Mouse (Mus musculus) thymus, postnatal 14 days (tissue): ENCODE data around the gene Slc17a1.

Source experiments
- DNase-seq: peaks from one replicate; pipeline ENCODE4 v3.0.0; 2021

The Slc17a1 gene

DNA sequence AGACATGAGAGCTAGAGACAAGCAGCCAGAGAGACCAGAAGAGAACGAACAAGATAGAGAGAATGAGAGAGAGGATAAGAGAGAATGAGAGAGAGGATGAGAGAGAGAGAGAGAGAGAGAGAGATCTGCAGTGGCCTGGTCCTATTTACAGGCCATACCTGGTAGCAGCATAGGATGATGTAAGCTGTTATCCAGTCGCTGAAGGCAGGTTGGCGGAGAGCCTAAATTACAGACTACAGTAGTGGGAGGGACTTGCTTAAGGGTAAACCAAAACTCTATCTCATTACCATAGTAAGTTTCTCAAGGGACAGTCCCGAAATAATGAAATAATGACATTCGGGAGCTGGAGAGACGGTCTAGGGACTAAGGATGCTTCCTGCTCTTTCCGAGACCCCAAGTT, at the start of gene Slc17a1:
Gene Slc17a1, plus strand, starts transcription at position 346 of the 400 bp plus-strand sequence.
- no peak for DNase-seq

DNA sequence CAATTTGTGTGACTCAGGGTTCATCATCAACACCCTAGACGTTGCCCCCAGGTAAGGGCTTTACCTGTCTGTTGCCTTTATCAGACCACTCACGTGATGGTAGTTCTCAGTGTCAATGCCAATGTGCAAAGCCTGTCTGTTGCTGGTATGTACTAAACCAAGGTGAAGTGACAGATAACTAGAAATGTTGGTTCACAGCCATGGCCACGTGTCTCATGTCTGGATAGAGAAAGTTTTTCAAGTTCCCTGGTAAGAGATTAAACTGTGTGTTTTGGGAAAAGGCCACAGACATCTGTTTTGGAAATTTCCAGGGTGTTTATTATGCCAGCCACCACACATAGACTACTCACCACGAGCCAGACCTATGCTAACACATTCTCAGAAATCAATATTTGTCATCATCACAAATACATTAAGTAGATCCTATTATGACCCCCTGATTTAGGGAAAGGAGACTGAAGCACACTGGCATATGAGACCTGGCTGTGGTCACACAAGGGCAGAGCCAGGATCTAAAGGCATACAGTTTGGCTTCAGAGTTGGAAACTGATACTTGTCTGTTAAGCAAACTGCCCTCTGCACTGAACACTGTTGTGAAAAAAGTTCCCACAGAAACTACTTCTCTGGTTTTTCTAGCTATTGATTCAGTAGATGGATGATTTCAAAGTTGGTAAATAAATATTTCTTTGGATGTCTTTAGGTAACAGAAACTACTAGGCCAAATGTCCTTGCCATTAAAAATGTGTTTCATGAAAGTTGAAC, 47.2 kb upstream of the Slc17a1 start:
- no peak for DNase-seq

DNA sequence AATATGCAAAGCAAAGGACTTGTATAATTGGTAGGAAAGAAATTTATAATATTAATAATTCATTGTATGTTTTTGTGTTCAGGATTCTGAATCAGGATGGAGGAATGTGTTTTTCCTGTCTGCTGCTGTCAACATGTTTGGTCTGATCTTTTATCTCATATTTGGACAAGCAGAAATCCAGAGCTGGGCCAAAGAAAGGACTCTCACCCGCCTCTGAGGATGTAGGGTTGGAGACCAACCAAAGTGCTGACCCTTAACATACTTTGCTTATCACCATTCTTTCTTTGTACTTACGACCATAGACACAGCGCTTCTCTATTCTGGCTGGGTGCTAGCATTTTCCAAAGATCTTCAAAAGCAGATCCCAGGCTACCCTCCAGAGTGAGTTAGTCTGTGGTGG, 45.3 kb upstream of the Slc17a1 start:
- no peak for DNase-seq

DNA sequence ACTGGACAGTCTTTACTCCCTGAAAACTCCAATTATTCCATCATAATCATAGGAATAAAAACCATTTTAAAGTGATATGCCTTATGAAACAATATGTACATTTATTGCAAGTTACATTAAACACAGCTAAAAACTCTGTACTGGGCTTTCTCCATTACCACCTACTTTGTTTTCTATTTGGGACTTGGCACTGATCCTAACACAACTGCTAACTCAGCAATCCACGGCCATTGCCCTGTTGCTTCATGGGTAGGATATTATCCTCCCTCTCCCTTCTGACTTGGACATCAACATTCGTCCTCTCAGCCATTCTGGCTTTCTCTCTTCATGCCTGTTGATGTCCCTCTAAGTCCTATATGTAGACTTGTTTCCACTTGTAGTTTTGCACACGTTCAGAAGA, 40.9 kb upstream of the Slc17a1 start:
- no peak for DNase-seq

DNA sequence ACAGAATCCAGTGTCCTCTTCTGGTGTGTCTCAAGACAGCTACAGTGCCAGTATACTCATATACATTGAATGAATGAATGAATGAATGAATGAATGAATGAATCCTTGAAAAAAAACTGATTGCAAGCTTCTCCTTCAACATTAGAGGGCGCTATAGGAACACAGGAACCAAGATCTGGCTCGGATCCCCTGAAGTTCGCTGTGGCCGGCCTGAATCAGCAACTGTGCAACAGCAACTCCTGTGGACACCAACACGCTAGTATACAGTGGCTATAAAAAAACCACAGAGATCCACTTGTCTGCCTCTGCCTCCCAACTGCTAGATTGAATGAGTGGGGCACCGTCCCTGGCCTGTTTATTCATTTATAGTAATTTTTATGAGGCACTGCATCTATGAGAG, 34.5 kb upstream of the Slc17a1 start:
- DNase-seq = peak; percentile 5

DNA sequence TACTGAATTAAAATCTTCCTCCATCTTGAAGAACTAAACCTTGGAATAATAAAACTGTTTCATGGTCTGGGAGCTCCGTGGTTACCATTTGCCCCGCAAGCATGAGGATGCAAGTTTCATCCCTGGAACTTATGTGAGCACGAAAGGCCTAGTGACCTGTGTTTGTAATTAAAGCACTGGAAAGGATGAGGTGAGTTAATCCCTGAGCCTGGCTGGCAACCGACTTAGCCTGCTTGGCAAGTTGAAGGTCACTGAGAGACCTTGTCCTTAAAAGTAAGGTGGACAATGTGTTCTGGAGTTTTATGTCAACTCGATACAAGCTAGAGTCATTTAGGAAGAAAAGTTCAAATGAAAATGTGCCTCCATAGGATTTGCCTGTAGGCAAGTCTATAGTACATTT, 32.7 kb upstream of the Slc17a1 start:
- DNase-seq = no peak

DNA sequence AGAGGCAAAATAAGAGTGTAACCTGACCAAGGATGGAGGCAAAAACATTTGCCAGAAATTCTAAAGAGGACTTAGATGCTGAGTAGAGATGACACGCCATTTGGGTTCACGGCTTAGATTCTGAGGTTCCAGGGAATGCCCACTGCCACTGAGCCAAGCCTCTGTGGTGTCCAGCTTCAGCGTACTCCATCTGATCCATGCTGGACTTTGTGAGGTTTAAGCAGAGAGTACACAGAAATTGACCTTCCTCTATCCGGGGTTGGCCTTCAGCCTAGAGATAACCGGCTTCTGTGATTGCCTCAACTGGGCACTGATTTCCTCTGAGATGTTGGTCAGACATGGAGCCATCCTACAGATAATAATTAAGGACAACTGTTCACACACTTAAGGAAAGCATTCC, 30.9 kb upstream of the Slc17a1 start:
- no peak for DNase-seq

DNA sequence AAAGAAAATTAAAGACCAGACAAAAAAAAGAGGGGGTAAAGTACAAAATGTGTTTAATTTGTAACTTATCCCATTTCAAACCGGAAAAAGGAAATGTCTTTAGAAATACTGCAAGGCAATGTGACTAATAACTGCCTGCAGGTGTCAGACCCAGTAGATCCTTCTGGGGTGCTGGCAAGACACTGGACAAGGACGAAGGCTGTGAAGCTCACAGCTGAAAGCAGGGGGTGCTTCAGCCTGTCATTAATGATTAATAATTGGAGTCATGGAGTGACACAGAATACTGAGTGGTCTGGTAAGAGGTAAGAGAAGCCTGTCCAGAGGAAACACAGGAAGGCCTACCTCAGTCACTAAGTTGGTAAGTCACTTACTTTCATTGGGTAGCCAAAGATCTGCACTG, 28.2 kb upstream of the Slc17a1 start, which contains the start of gene Slc17a3:
Gene Slc17a3, plus strand, starts transcription at position 127 of the 400 bp plus-strand sequence.
- no peak for DNase-seq

DNA sequence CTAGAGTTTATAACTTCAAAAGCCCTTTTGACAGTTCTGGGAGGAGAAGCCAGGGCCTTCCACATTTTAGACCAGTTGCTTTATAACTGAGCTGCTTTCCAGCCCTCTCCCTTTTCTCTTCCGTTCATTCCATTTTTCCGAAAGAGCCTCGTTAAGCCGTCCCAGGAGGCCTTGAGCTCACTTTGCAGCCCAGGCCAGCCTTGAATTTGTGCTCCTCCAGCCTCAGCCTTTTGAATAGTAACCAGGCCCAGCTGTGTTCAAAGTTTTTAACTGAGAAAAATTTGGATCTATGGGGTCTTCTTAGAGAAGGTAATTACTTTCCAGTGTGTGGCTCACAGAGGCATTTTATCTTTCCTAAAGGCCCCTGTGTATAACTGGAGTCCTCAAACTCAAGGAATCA, 21.7 kb upstream of the Slc17a1 start:
- no peak for DNase-seq

DNA sequence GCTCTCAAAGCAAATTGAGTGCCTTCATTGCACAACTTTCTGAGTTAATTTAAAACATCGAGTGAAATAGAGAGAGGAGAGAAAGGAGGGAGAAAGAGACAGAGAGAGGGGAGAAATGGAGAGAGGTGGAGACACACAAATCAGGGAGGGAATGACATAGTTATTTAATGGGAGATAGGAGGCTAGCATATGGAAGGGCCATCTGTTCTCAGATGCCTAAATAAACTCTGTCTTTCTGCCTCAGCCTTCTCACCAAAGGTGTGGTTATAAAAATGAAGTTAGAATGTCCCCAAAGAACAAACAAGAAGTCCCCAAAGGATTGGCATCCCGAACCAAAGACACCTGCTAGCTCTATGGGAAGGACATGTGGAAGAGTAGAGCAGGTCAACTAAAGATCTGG, 18.3 kb upstream of the Slc17a1 start:
- no peak for DNase-seq

DNA sequence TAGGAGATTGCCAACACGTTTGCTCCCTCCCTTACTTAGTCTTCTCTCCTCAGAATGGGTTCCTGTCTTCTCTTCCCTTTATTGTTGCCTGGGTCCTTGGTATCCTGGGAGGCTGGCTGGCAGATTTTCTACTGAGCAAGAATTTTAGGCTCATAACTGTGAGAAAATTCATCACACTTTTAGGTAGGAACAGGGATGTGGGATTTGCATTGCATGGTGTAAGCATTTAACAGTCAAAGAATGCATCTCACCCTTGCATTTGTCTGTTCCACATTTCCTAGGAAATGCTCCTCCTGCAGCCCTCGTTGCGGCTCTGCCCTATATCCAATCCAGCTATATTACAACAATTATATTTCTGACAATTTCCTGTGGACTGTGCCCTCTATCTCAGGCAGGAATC, 11.1 kb upstream of the Slc17a1 start:
- DNase-seq = no peak

DNA sequence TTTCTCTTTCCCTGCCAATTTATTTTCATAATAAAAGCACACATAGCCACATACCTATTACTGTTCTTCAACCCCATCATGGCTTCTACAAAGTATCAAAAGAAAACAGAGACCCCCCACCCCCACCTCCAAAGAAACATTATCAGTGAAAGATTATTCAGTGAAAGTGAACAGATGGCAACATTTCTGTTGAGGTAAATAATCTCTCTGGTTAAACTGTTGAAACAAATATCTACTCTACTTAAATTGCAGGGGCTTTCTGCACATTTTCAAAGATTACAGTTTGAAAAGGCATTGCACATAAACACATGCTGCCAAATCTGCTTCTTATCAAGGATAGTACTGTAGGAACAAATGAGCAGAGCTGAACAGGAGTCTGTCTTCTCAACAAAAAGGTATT, 5.7 kb upstream of the Slc17a1 start:
- DNase-seq = no peak

DNA sequence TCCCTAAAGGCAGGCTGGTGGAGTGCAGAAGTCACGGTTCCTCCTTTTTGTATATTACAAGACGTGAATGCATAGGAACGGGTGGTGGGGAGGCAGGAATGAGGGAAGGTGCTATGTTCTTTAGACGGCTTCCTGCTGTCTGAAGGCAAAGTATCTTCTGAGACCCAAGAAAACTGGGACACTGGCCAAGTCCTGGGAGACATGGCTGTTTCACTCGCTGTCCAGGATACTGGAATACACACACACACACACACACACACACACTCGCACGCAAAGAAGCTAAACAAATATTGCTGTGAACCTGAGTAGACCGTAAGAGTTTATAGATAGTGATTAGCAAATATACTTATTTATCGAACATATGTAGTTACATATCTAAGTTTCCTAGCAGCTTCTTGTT, 2.8 kb upstream of the Slc17a1 start:
- no peak for DNase-seq

DNA sequence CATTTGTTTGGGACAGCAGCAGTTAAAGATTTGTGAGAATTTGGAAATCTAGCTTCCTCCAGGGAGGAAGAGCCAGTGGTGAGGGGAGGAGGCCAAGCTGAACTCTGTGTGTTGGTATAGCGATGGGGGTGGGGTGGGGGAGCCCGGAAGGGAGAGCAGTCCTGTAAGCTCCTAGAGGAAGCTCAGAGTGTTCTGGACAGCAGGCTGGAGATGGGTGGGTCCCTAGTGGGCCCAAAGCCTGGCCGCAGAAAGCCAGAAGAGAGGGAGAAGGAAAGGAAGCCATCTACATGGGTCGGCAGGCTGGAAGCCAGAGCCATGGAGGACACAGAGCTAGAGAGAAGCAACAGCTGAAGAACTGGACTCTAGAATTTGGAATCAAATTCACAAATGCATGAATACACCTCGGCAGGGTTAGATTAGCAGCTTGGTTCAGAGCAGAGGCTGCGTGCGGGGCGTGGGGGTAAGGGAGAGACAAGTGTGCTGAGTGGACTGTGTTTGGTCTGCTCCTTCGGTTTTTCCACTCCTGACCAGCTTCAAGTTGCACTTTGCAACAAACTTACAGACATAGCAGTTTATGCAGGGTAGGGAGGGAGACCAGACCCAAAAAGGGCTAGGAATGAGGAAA, 1.4 kb upstream of the Slc17a1 start:
- no peak for DNase-seq

DNA sequence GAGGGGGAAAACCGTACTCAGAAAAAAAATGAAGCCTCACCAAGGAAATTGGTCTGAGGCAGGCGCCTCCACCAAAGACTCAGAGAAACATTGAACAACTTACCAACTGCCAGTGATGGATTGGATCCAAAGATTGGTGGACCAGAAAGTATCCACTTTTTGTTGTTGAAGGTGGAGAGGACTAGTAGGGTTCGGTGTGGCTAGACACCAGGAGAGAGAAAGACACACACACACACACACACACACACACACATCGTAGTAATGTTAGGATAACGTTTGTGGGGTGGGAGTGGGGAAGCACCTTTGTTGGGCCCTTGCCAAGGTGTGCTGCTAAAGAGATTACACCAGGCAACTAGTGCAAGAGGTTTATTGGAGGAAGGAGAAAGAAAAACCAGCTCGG, 550 bp upstream of the Slc17a1 start:
- DNase-seq = no peak

DNA sequence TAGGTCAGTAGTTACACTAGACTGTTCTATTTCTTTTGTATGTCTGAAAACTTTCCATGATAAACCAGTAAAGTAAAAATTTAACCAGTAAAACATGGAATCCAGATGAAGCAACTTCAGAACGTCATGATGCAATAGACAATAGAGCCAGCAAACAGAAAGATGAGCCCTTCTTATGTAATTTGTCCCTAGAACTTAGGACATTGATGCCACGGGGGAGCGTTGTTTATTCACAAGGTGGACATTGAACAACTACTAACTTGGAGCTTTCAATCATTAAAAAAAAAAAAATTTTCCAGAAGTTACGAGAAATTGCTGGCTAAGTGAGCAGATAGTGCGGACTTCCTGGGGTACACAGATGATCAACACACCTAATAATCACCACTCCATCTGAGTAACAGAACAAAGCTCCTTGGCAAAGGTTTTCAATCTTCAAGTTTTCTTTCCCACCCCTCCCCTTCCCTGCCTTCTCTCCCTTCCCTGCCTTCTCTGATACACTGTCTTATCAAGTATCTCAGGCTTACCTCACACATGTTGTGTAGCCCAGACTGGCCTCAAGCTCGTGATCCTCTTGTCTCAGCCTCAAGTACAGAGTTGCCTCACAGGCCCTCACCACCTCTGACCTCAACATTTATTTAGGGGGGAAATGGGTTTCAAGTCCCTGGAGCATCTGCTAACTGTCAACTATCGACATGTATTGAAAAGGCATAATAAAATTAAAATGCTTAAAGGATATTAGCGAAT, 1.4 kb downstream of the Slc17a1 start:
- DNase-seq = no peak

DNA sequence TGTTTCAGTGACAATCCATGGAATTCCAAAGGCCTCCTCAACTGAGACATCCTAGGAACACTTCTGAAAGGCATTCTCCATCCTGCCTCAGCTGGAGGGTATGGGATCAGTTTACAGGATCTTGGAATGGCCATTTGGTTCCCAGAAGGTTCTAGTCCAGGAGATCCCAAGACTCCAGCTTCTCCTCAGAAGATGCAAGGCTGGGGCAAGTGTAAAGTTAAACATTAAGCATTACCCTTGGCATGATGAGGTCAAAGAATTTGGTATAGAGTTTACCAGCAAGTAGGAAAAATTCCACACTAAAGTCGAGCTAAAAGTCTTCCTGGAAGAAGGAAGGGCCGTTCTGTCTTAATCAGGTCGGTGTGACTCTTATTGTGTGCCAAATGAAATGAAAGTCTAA, 2.4 kb downstream of the Slc17a1 start:
- DNase-seq = no peak

DNA sequence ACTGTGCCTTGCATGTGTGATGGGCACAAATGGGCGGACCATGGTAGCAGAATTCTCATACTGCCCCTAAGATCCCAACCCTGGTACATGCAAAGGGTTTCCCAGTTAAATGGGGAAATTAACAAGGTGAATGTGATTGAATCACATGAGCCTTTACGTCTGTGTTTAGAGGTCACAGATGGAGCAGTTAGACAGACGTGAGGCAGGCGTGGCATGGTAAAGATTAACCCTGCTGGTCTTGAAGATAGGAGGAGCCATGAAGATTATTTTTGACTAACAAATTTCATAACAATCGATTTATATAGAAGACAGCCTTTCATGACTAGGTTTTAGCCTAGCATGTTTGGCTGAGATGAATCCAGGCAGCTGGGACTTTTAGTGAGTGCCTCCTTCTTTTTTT, 5.6 kb downstream of the Slc17a1 start:
- no peak for DNase-seq

DNA sequence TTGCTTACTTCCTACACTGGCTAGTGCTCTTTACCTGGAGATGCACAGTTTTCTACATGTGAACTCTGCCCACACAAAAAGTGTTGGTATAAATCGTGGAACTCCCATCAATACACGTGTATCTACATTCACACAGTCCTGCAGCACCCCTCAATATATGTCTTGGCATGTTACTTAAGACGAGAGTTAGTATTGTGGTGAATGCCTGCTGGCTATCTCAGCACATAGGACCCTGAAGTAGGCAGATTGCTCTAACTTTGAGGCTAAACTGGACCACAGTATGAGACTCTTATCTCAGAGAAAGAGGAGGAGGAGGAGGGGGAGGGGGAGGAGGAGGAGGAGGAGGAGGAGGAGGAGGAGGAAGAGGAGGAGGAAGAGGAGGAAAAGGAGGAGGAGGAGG, 11.6 kb downstream of the Slc17a1 start:
- no peak for DNase-seq

DNA sequence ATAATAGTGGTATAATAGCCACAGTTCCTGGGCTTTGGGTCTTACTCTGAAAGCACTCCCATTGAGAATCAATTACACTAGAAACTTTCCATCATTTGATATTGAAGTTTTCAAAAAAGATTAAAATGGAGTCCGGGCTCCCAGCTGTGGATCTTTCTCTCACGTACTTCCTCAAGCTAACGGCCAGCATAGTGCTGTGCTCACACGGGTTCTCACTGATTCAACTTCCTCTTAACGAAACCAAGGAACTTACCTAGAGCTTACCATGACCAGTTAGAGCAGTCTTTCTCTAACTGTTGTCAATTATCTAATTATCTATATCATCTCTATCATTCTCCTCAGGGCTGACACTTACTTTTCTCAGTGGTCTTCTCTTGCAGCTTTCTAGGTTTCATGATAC, 12.1 kb downstream of the Slc17a1 start:
- DNase-seq = no peak

DNA sequence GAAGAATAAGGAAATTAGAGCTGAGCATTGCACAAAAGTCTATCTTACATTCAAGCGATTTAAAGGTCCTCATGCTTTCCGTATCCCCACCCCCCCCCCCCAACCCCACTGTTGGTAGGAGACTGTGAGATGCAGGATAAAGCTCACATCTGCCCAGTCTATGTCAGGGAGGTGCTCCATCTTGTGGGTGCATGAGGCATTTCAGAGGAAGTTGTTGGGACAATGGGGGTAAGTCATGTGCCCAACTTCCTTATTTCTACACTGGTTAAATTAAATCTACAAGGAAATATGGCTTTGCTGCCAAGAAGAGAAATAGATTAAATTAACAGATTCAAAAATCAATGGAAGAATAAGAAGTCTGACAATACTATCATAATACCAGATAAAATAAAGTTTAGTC, 18.0 kb downstream of the Slc17a1 start:
- peak; percentile 41 for DNase-seq

DNA sequence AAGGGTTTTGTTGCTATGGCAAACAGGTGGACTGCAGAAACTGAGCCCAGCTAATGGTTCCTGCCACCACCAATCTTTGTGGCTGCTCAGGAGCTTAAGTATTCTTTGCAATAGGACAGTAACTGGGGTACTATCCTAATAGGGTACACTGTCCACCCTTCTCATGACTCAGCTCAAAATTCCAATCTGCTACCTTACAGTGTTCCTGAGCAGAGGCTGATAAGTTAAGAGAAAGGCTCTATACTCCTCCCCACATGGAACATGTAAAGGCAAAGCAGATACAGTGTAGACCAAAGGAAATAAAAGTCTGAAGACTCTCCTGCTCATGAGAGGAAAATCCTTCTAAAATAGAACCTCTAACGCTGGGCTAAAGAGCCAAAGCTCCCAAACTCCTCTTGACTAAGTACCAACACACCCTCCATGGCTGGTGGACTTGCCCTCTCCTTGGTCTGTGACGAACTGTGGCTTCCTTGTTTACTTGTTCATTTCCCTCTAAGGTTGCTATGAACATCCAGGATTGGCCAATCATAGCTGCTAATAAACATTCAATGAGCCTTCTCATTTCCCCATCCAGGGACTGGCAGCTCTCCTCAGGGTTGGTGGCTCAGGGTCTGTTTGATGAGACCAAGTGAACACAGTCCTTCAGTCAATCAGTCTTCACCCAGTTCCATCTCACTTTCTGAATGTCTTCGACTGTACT, 19.6 kb downstream of the Slc17a1 start:
- no peak for DNase-seq

DNA sequence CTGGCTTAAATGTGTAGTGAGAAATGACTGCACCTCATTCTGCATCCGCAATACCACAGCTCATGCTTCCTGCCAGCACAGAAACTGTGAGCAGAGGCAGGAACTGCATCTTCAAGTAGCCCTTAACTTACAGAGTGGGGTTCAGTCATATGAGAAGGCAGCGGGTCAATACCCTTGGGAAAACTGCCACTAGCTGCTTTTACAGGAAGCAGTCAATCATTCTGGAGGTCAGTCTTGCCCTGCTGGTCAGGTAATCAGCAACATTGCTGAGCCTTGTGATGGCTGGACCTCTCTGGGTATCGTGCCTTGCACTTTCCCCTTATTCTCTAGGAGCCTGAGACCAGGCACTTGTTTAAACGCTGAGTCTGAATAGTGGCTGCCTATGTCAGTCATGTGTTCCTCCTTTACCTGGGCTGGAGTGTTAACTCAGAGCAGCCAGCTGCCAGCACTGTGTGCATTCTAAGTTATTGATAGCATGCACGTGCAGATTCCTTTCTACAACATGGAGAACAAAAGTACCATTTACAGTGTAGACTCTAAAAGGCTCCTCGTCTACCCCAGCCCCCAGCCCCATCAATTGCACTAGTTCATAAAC, 21.6 kb downstream of the Slc17a1 start:
- no peak for DNase-seq
